Mouse (Mus musculus) midbrain, embryonic 16.5 days (tissue): Measurements from ENCODE around the gene Vmn2r69. TPM values are rescaled to one million over a fixed set of nuclear protein-coding genes. Genes with fewer than 3 reads are reported as not detected.

Experiments
- ATAC-seq: fragments of 200-750 bp; cut with Nextera tagmentation; 2 replicates; pipeline ENCODE4 v1.8.0; 2017; ENCODE audit warnings: moderate TSS enrichment
- H3K27ac ChIP-seq: fragments of 300-500 bp; sonication (generic); 2 replicates; pipeline ENCODE4 v1.5.1; 2014; ENCODE audit warnings: mild to moderate bottlenecking, low read length, mixed read lengths
- H3K27me3 ChIP-seq: fragments of 300-500 bp; sonication (generic); 2 replicates; pipeline ENCODE4 v1.6.1; 2014; ENCODE audit warnings: low read depth, low read length, mixed read lengths; ENCODE audit not compliant: control insufficient read depth, insufficient read depth
- H3K36me3 ChIP-seq: fragments of 300-500 bp; sonication (generic); 2 replicates; pipeline ENCODE4 v1.6.1; 2014; ENCODE audit warnings: mild to moderate bottlenecking, low read length, moderate library complexity, mixed read lengths; ENCODE audit not compliant: control insufficient read depth, insufficient read depth
- H3K4me1 ChIP-seq: fragments of 300-500 bp; sonication (generic); 2 replicates; pipeline ENCODE4 v1.6.1; 2014; ENCODE audit warnings: mild to moderate bottlenecking, low read length, mixed read lengths; ENCODE audit not compliant: control insufficient read depth, insufficient read depth
- H3K4me2 ChIP-seq: fragments of 300-500 bp; sonication (generic); 2 replicates; pipeline ENCODE4 v1.6.1; 2014; ENCODE audit warnings: mild to moderate bottlenecking, low read length, mixed read lengths
- H3K4me3 ChIP-seq: fragments of 300-500 bp; sonication (generic); 2 replicates; pipeline ENCODE4 v1.5.1; 2014; ENCODE audit warnings: low read depth, mild to moderate bottlenecking, low read length, moderate library complexity, mixed read lengths
- H3K9ac ChIP-seq: fragments of 300-500 bp; sonication (generic); 2 replicates; pipeline ENCODE4 v1.6.1; 2014; ENCODE audit warnings: low read depth, low read length, mixed read lengths
- H3K9me3 ChIP-seq: fragments of 300-500 bp; sonication (generic); replicated peaks from 2 replicates; pipeline ENCODE4 v1.6.1; 2014; ENCODE audit warnings: mild to moderate bottlenecking, low read length, mixed read lengths; ENCODE audit not compliant: control insufficient read depth, poor library complexity, severe bottlenecking
- WGBS: fragments of 180-500 bp; shearing (Covaris S2); extraction: QIAGEN DNeasy Blood & Tissue Kit; methylation state at CpG from one replicate; pipeline ENCODE4 v1.1.7; 2014; 5-methylcytosine and 5-hydroxymethylcytosine counted together
- polyA plus RNA-seq: library from polyadenylated mRNA; unstranded; fragments of >200 nt; fragmentation: Nextera tagmentation; extraction: Ambion mirVana; gene quantifications from 2 replicates; pipeline ENCODE4 v1.2.1, GENCODE M21; 2015

Vmn2r69 gene
- not detected in 2 replicates for polyA plus RNA-seq

DNA sequence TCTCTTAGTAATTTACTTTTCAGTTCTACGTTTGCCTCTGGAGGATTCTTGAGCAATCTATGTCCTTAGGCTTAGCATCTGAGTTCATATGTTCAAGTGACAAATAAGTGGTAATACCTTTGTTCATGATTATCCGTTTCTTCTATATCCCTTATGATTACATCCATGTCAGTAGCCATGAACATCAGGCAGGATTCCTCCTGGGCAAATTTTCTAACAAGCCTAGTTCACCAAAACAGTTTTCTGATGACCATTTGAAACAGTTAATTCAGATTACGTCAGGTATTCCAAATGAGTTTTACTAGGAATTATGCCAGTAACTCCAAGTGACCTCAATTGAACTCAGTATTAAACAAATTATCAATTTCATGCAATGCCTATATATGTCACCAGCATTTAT, at the start of gene Vmn2r69:
TSS of gene Vmn2r69 (minus strand) at position 101 of the 400 bp plus-strand sequence.
- Histone ChIP-seq H3K36me3 (no peaks in the 10 kb centered on the region), H3K27me3 (no peaks in the 10 kb centered on the region), H3K4me3 (no peak within 1 kb of the TSS), H3K4me2 (no peak within 1 kb of the TSS), H3K9me3 (no peaks in the 10 kb centered on the region), H3K27ac (no peak within 1 kb of the TSS), H3K4me1 (no peaks in the 10 kb centered on the region), H3K9ac (no peak within 1 kb of the TSS)
- no peak for ATAC-seq
- 74% methylated on average over 3 of the region's 3 CpGs for WGBS

Other genes with a start within 250 kb of the Vmn2r69 start
- gene Vmn2r68, start 178.1 kb downstream of the Vmn2r69 start, polyA plus RNA-seq = not detected in 2 replicates
- gene Vmn2r71, start 147.2 kb upstream of the Vmn2r69 start, polyA plus RNA-seq = not detected in 2 replicates
- gene Vmn2r70, start 153.3 kb upstream of the Vmn2r69 start, polyA plus RNA-seq = not detected in 2 replicates